Mouse (Mus musculus): ENCODE results near the gene Ralgps1.
"Not testable (repeated sequence)": the region's sequence is repeated elsewhere in the genome, so short reads cannot be mapped to it uniquely, and the experiment has no call there.

DNA sequence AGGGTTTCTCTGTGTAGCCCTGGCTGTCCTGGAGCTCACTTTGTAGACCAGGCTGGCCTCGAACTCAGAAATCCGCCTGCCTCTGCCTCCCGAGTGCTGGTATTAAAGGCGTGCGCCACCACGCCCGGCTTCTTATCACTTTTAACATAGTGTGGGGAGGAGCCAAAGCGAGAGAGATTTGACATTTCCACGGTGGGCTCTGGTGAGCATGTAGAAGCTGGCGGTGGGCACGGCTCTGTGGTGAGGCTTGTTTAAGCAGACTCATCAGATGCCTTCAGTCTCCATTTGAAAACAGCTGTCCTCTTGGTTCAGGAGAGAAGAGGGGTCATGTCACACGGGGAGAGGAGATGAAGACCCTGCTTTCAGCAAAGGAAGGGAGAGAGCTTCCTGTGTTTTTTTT lies 274.0 kb downstream of the Ralgps1 start:
- TF ChIP-seq CTCF (IDR thresholded peaks at IDR 0.05; ENCODE audit: borderline replicate concordance, insufficient read depth, low read depth, low read length); POLR2A (IDR thresholded peaks at IDR 0.05; ENCODE audit: borderline replicate concordance, insufficient read depth, low read length): not testable (repeated sequence)

Data from cerebellum, adult 2 months (tissue).